Mouse (Mus musculus) lung, adult 2 months (tissue): ENCODE measurements around the gene Cd5.

Source experiments
- CTCF ChIP-seq: fragments of 200-500 bp; IDR thresholded peaks from 2 replicates; pipeline ENCODE4 v1.5.1; 2011; ENCODE audit warnings: mild to moderate bottlenecking, low read length, control low read depth; ENCODE audit not compliant: insufficient read depth
- POLR2A ChIP-seq: fragments of 200-500 bp; IDR thresholded peaks from 2 replicates; pipeline ENCODE4 v1.6.1; 2011; ENCODE audit warnings: low read depth, mild to moderate bottlenecking, control low read depth, low read length, borderline replicate concordance; ENCODE audit errors: extremely low read depth

- TF ChIP-seq POLR2A, result no peak
- no peak for TF ChIP-seq CTCF
Measured at GRCm38 (mm10) chr19:10750161-10750560, 11.4 kb upstream of the Cd5 start.
